Mouse (Mus musculus) right cerebral cortex, adult 18-20 months (tissue): Measurements from ENCODE around the gene Ndufv3.
A peak's percentile ranks its signal among the peaks of the same experiment; 100 is the strongest.

ENCODE experiments used
- DNase-seq: peaks from one replicate; pipeline ENCODE4 v3.0.0; 2022; ENCODE audit warnings: mixed read lengths

Ndufv3 gene

GRCm38 (mm10) chr17:31519946-31520838, at the start of gene Ndufv3, which contains the start of gene Wdr4:
Gene Ndufv3, plus strand, starts transcription at chr17:31520115.
Gene Wdr4, minus strand, starts transcription at chr17:31519980.
- DNase-seq: peak; percentile 99

GRCm38 (mm10) chr17:31470766-31471418, 49.0 kb upstream of the Ndufv3 start:
- DNase-seq: no peak

GRCm38 (mm10) chr17:31474388-31474787, 45.5 kb upstream of the Ndufv3 start:
- DNase-seq: no peak

GRCm38 (mm10) chr17:31478606-31479005, 41.3 kb upstream of the Ndufv3 start:
- no peak for DNase-seq

- DNase-seq: no peak
Measured at GRCm38 (mm10) chr17:31479108-31479844, 40.6 kb upstream of the Ndufv3 start.

GRCm38 (mm10) chr17:31486616-31487198, 33.2 kb upstream of the Ndufv3 start:
- DNase-seq: no peak

- DNase-seq: no peak
Measured at GRCm38 (mm10) chr17:31487433-31488060, 32.4 kb upstream of the Ndufv3 start.

GRCm38 (mm10) chr17:31491355-31491754, 28.6 kb upstream of the Ndufv3 start:
- DNase-seq: no peak

GRCm38 (mm10) chr17:31492416-31492815, 27.5 kb upstream of the Ndufv3 start:
- peak; percentile 79 for DNase-seq

GRCm38 (mm10) chr17:31494989-31495388, 24.9 kb upstream of the Ndufv3 start:
- DNase-seq: no peak

- DNase-seq: no peak
Measured at GRCm38 (mm10) chr17:31497726-31498125, 22.2 kb upstream of the Ndufv3 start.

GRCm38 (mm10) chr17:31499725-31500124, 20.2 kb upstream of the Ndufv3 start:
- DNase-seq: no peak

GRCm38 (mm10) chr17:31500416-31500815, 19.5 kb upstream of the Ndufv3 start:
- no peak for DNase-seq

- DNase-seq: no peak
Measured at GRCm38 (mm10) chr17:31500908-31501307, 19.0 kb upstream of the Ndufv3 start.

- no peak for DNase-seq
Measured at GRCm38 (mm10) chr17:31502261-31502927, 17.5 kb upstream of the Ndufv3 start.

- DNase-seq: no peak
Measured at GRCm38 (mm10) chr17:31503337-31503736, 16.6 kb upstream of the Ndufv3 start.

- peak; percentile 42 for DNase-seq
Measured at GRCm38 (mm10) chr17:31503936-31504335, 16.0 kb upstream of the Ndufv3 start.

- no peak for DNase-seq
Measured at GRCm38 (mm10) chr17:31505013-31505412, 14.9 kb upstream of the Ndufv3 start.

GRCm38 (mm10) chr17:31506282-31506681, 13.6 kb upstream of the Ndufv3 start:
- no peak for DNase-seq

GRCm38 (mm10) chr17:31510944-31511343, 9.0 kb upstream of the Ndufv3 start:
- no peak for DNase-seq

GRCm38 (mm10) chr17:31511792-31512495, 8.0 kb upstream of the Ndufv3 start:
- DNase-seq: peak; percentile 91
